Mouse (Mus musculus) limb, embryonic 11.5 days (tissue): ENCODE results near the gene Clasp1. TPM values are rescaled to one million over a fixed set of nuclear protein-coding genes. Genes with fewer than 3 reads are reported as not detected.

ENCODE experiments used
- ATAC-seq: fragments of 200-750 bp; cut with Nextera tagmentation; 2 replicates; pipeline ENCODE4 v1.8.0; 2017; ENCODE audit warnings: low read depth; ENCODE audit not compliant: insufficient number of reproducible peaks, low FRiP score, low TSS enrichment
- DNase-seq: peaks from one replicate; pipeline ENCODE4 v3.0.0-alpha.2; 2015; ENCODE audit warnings: low spot score
- H3K27ac ChIP-seq: fragments of 300-500 bp; sonication (generic); replicated peaks from 2 replicates; pipeline ENCODE4 v1.5.1; 2014; ENCODE audit warnings: low read depth, mild to moderate bottlenecking, low read length
- H3K27me3 ChIP-seq: fragments of 300-500 bp; sonication (generic); 2 replicates; pipeline ENCODE4 v1.6.1; 2014; ENCODE audit warnings: mild to moderate bottlenecking, low read length, mixed read lengths; ENCODE audit not compliant: control insufficient read depth, insufficient read depth
- H3K36me3 ChIP-seq: fragments of 300-500 bp; sonication (generic); 2 replicates; pipeline ENCODE4 v1.6.1; 2014; ENCODE audit warnings: mild to moderate bottlenecking, low read length, moderate library complexity, mixed read lengths; ENCODE audit not compliant: control insufficient read depth, insufficient read depth
- H3K4me1 ChIP-seq: fragments of 300-500 bp; sonication (generic); 2 replicates; pipeline ENCODE4 v1.6.1; 2014; ENCODE audit warnings: low read length, mixed read lengths; ENCODE audit not compliant: control insufficient read depth, insufficient read depth
- H3K4me2 ChIP-seq: fragments of 300-500 bp; sonication (generic); 2 replicates; pipeline ENCODE4 v1.6.1; 2014; ENCODE audit warnings: low read depth, mild to moderate bottlenecking, moderate library complexity; ENCODE audit not compliant: severe bottlenecking
- H3K4me3 ChIP-seq: fragments of 300-500 bp; sonication (generic); 2 replicates; pipeline ENCODE4 v1.5.1; 2014; ENCODE audit warnings: low read depth, low read length
- H3K9ac ChIP-seq: fragments of 300-500 bp; sonication (generic); 2 replicates; pipeline ENCODE4 v1.6.1; 2014; ENCODE audit warnings: mild to moderate bottlenecking, low read length
- H3K9me3 ChIP-seq: fragments of 300-500 bp; sonication (generic); 2 replicates; pipeline ENCODE4 v1.6.1; 2016; ENCODE audit warnings: low read length; ENCODE audit not compliant: control insufficient read depth
- WGBS: fragments of 180-500 bp; shearing (Covaris S2); extraction: QIAGEN DNeasy Blood & Tissue Kit; methylation state at CpG from one replicate; pipeline ENCODE4 v1.1.7; 2014; 5-methylcytosine and 5-hydroxymethylcytosine counted together
- polyA plus RNA-seq: library from polyadenylated mRNA; unstranded; fragments of >200 nt; fragmentation: Nextera tagmentation; extraction: Ambion mirVana; gene quantifications from 2 replicates; pipeline ENCODE4 v1.2.1, GENCODE M21; 2014

The Clasp1 gene
- polyA plus RNA-seq, 1 experiment from 2014 or later, result 68.8 TPM

DNA sequence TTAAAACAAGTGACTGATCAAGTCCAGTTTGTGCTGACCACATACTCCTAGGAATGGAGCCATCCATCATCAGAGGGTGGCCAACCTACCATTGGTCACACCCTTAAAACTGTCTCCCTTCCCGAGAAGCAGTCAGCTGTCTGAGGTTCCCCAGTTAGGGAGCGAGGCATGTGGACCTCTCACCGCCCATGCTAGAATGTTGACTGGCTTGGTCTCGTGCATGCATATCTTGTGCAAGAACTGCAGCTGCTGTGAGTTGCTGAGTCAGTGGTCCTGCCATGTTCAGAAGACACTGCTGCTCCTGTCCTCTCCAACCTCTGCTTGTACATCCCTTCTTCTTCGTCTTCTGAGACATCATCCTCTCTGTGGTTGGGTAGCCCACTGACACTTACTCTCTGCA, 22.0 kb downstream of the Clasp1 start:
- Histone ChIP-seq H3K4me2 (no peak overlapping the region), H3K36me3 (no peaks in the 10 kb centered on the region; the same call in 1 of the 2 replicates), H3K4me3 (no peak overlapping the region), H3K27me3 (no peaks in the 10 kb centered on the region), H3K27ac (no peak overlapping the region), H3K9ac (no peak overlapping the region), H3K9me3 (no peaks in the 10 kb centered on the region), H3K4me1 (no peaks in the 10 kb centered on the region)
- 89% methylated on average over 5 of the region's 5 CpGs for WGBS
- DNase-seq (no peak), ATAC-seq (no peak)

DNA sequence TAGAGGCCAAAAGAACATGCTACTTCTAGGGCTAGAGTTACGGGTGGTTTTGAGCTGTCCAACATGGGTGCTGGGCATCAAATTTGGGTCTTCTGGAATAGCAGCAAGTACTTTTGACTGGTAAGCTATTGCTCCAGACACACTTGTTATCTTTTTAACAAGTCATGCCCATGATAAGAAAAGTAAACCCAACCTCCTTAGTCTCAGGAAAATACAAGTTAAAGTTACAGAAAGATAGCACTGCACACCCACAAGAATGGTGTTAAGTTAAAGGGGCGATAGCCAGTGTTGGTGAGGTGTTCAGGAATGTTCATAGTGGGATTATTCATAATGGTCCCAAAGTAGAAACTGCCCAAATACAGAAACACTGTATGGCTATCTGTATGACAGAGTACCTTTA, 24.3 kb downstream of the Clasp1 start:
- ATAC-seq (no peak), DNase-seq (no peak)
- no peak overlapping the region for H3K4me3 ChIP-seq

GRCm38 (mm10) chr1:118417047-118417730, 28.3 kb downstream of the Clasp1 start:
- H3K36me3 ChIP-seq, result peaks cover 2% of the 10 kb centered on the region; the same call in 1 of the 2 replicates
- no peak overlapping the region for H3K27ac ChIP-seq
- no peak overlapping the region for H3K4me3 ChIP-seq
- no peaks in the 10 kb centered on the region for H3K27me3 ChIP-seq
- DNase-seq, result no peak
- H3K4me2 ChIP-seq, result no peak overlapping the region
- no peak for ATAC-seq
- WGBS, result 95% methylated on average over 9 of the region's 9 CpGs
- 0 out of 2 replicates have a peak, but pooled peaks cover 4% of the 10 kb centered on the region for H3K4me1 ChIP-seq
- H3K9me3 ChIP-seq, result no peaks in the 10 kb centered on the region
- no peak overlapping the region for H3K9ac ChIP-seq

More for the DNA sequence above, 24.3 kb downstream of the Clasp1 start:
- Histone ChIP-seq H3K36me3 (no peaks in the 10 kb centered on the region; the same call in 1 of the 2 replicates), H3K9me3 (no peaks in the 10 kb centered on the region), H3K4me1 (no peaks in the 10 kb centered on the region), H3K27me3 (no peaks in the 10 kb centered on the region), H3K9ac (no peak overlapping the region), H3K4me2 (no peak overlapping the region), H3K27ac (no peak overlapping the region)
- 98% methylated on average over 2 of the region's 2 CpGs for WGBS

- Histone ChIP-seq H3K4me3 (no peak overlapping the region), H3K27me3 (no peaks in the 10 kb centered on the region), H3K36me3 (peaks cover 8% of the 10 kb centered on the region), H3K4me2 (no peak overlapping the region), H3K4me1 (0 out of 2 replicates have a peak, but pooled peaks cover 4% of the 10 kb centered on the region), H3K9ac (no peak overlapping the region), H3K9me3 (no peaks in the 10 kb centered on the region), H3K27ac (no peak overlapping the region)
- DNase-seq (no peak), ATAC-seq (no peak)
- WGBS, result 92% methylated on average over 8 of the region's 8 CpGs
Measured at GRCm38 (mm10) chr1:118419399-118419798, 30.5 kb downstream of the Clasp1 start.

DNA sequence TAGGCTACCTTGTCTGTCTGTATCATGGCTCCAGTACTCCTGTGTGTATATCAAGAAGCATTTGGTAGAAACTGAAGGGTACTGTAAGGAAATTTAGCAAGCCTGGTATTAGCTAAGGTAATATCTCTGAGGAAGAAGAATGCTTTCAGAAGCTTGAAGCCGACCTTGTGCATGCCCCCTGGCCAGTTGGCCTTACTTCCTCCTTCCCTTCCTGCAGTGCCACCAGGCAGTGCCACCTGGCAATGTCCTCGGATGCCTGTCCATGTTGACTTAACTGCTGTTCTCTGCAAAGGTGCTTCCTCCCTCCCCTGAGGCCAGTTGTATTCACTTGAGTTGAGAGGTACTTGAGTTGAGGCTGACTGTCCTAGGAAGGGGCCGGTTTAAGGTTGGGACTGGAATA, 32.3 kb downstream of the Clasp1 start:
- no peak for ATAC-seq
- H3K4me2 ChIP-seq, result no peak overlapping the region
- no peaks in the 10 kb centered on the region for H3K27me3 ChIP-seq
- no peak overlapping the region for H3K9ac ChIP-seq
- DNase-seq, result no peak
- no peaks in the 10 kb centered on the region for H3K9me3 ChIP-seq
- 85% methylated on average over 3 of the region's 3 CpGs for WGBS
- no peak overlapping the region for H3K4me3 ChIP-seq
- H3K4me1 ChIP-seq, result 0 out of 2 replicates have a peak, but pooled peaks cover 4% of the 10 kb centered on the region
- no peak overlapping the region for H3K27ac ChIP-seq
- peaks cover 8% of the 10 kb centered on the region for H3K36me3 ChIP-seq

- no peak overlapping the region for H3K9ac ChIP-seq
- peaks cover 8% of the 10 kb centered on the region for H3K36me3 ChIP-seq
- no peaks in the 10 kb centered on the region for H3K9me3 ChIP-seq
- 0 out of 2 replicates have a peak, but pooled peaks cover 4% of the 10 kb centered on the region for H3K4me1 ChIP-seq
- H3K27ac ChIP-seq, result no peak overlapping the region
- H3K4me3 ChIP-seq, result no peak overlapping the region
- WGBS, result 81% methylated on average over 6 of the region's 6 CpGs
- ATAC-seq, result no peak
- no peaks in the 10 kb centered on the region for H3K27me3 ChIP-seq
- no peak for DNase-seq
- no peak overlapping the region for H3K4me2 ChIP-seq
Measured at GRCm38 (mm10) chr1:118422812-118423211, 34.0 kb downstream of the Clasp1 start.

- H3K4me1 ChIP-seq, result 0 out of 2 replicates have a peak, but pooled peaks cover 4% of the 10 kb centered on the region
- WGBS, result 88% methylated on average over 2 of the region's 2 CpGs
- peaks cover 7% of the 10 kb centered on the region for H3K36me3 ChIP-seq
Measured at GRCm38 (mm10) chr1:118425982-118426381, 37.1 kb downstream of the Clasp1 start.

DNA sequence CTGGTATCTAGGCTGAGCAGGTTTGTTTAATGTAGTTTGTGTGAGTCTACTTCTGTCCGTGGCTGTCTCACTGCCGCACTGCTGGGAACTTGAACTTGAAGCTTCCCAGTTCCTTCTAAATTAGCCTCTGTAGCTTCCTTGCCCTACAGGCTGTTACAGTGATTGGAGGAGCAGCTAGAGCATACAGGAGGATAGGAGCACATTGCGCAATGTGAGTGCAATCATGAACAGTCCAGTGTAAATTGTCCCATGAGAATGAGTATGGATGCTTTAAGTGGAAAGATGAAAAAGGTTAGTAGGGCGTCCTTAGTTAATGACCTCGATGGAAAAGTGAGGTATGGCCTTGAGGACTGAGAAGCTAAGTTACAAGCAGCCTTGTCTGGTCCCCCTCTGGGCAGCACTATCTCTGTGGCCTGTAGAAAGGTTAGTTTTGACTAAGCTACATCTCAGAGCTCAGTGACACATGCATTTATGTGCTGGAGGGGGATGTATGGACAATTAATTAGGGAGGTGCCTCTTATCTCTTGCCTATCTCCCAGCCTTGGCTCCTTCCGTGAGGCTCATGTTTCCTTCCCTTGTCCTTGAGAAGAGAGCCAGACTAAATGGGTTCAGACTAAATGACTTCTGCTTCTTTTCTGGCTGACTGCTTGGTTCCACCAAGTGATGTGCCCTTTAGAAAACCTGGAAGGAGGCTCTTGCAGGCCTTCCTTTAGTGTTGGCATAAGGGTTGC, 39.7 kb downstream of the Clasp1 start:
- no peak for ATAC-seq
- Histone ChIP-seq H3K9ac (no peak overlapping the region), H3K4me3 (no peak overlapping the region), H3K36me3 (no peaks in the 10 kb centered on the region; the same call in 1 of the 2 replicates), H3K4me2 (no peak overlapping the region), H3K9me3 (no peaks in the 10 kb centered on the region), H3K27ac (no peak overlapping the region), H3K27me3 (no peaks in the 10 kb centered on the region), H3K4me1 (no peaks in the 10 kb centered on the region)
- WGBS, result 90% methylated on average over 6 of the region's 6 CpGs
- no peak for DNase-seq

More at GRCm38 (mm10) chr1:118425982-118426381, 37.1 kb downstream of the Clasp1 start:
- no peaks in the 10 kb centered on the region for H3K9me3 ChIP-seq
- no peak overlapping the region for H3K9ac ChIP-seq
- no peaks in the 10 kb centered on the region for H3K27me3 ChIP-seq
- no peak overlapping the region for H3K4me3 ChIP-seq
- H3K4me2 ChIP-seq, result no peak overlapping the region
- ATAC-seq, result no peak
- H3K27ac ChIP-seq, result no peak overlapping the region
- no peak for DNase-seq
